Mouse (Mus musculus) layer of hippocampus, postnatal 25 days (tissue): ENCODE data around the gene Akap2. TPM values are rescaled to one million over a fixed set of nuclear protein-coding genes. Genes with fewer than 3 reads are reported as not detected.

ENCODE experiments used
- DNase-seq, 2 experiments: peaks; one replicate each; pipeline ENCODE4 v3.0.0; 2022; ENCODE audit warnings: mixed read lengths in 2 of 2, low spot score in 1 of 2; ENCODE audit errors: extremely low spot score in 1 of 2
- total RNA-seq, 2 experiments: library from RNA; stranded (reverse); gene quantifications; 2 replicates each; pipeline ENCODE4 v1.2.3; 2021

The Akap2 gene
- total RNA-seq, 2 experiments from 2014 or later: 42.3 to 42.5 TPM

DNA sequence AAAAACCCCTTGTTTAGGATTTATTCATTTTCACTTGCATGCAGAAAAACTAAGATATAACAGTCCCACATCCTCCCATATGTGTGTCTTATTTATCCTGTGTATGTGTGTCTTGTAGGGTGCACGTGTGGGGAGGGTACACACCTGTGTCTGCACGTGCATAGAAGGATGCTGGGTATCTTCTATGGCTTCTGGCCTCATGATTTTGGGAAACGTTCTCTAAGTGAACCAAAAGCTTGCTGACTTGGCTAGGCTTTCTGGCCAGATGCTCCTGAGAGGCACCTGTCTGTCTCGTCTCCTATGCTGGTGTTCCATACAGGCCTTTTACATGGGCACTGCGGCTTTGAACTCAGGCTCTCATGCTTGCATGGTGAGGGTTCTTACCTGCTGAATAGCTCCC, 105.2 kb downstream of the Akap2 start:
- DNase-seq: no peak

DNA sequence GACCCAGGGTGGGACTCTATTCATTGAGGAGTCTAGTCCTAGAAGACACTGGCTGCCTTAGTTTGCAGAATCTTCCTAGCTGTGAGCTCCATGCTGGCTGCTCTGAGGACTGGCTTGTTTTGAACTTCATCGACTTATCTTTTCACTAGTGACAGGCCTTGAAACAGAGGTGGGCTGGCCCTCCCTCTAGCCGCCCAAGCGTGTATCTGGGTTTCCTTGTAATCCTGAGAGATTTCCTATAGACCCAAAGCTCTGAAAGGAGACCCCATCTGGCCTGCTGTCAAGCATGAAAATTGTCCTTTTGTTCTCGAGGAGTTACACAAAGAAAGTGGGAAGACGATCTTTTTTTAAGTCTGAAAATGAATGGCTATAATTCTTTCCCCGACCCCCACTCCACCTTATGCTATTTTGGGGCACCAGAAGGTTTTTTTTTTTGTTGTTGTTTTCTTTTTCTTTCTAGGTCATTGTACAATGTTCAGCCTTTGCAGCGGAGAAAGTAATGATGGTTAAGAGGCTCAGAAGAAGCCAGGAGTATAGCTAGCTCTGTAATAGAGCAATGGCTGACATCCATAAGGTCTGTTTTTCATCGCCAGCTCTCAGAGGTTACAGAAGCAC, 107.3 kb downstream of the Akap2 start:
- DNase-seq: no peak

DNA sequence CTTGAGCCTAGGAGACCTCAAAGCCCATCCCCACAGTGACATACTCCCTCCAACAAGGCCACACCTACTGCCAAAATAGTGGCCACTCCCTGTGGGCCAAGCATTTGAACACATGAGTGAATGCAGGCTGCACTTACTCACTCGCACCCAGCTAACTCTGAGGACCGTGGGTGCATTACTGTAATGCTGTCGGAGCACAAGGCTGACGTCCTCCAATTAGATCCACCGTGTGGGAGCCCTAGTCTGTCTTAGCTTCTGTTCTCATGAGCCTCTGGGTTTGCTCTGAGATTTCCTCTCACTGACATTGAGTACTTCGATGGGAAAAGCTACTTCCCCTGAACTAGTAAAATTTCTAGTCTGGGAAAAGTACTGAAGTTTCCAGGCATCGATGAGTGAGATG, 108.8 kb downstream of the Akap2 start:
- DNase-seq: no peak

DNA sequence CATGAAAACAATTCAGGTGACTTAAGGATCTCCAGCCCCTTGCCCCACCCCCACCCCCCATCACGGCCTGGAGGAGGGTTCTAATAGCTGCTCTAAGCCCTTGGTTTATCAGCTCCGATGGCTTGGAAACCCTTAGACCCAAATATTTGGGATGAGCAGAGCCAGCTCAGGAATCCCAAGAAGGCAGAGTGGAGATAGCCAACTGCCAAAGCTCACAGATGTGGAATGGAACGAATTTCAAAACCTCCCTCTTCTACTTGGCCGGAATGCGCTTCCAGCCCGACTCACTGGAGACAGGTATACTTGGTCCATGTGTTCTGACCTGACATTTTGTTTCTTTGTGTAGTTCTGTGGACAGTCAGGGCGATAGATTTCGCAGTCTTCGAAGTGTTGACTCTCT, 111.7 kb downstream of the Akap2 start:
- DNase-seq: no peak

DNA sequence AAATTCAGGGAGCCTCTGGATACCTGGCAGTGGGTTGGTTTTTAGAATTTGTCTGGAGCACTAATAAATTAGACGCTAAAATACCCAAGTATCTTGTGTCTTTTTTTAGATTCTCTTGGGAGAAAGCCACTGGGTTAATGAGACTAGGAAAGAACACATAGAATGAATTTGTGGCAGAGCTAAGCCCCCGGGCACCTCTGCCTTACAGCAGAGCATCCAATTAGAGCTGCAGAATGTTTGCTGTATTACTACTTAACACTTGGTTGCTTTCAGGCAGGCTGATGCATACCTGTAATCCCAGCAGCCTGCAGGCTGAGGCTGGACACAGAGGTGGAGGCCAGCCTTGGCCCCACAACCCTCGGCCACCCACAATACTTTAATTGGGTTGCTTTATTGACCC, 112.3 kb downstream of the Akap2 start:
- DNase-seq: no peak

DNA sequence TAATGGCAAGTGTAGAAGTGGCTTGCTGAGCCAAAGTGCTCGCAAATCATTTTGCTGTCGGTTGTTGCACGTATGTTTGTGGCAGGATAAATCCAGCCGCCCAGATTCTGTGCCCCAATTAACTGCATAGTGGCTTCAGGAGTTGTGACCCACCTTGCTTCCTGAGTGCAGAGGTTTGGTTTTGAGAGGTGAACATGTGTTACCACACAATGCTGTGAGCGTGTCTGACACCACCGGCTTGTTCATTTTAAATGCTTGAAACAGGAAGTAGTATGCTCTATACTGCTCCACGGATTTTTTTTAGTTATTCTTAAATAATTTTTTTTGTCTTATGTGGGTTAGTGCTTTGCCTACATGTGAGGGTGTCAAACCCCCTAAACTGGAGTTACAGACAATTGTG, 114.9 kb downstream of the Akap2 start:
- DNase-seq: no peak

DNA sequence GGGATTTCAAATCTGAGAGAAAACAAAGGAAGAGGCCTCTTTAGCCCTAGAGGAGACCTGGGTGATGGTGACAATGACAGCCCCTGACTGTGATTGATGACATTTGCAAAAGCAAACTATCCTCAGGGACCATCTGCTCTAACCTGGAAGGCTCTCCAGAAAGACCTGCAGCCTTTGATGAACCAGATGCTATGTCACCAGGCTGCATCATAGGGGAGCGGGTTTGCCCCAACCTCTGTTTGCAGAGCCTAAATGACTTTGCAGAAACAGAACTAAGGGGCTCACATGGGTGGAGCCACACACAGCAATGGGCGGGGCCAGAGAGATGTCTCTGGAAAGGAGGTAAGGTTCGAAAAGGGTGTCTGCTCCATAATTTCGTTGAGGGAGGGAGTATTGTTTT, 115.6 kb downstream of the Akap2 start:
- DNase-seq: no peak

DNA sequence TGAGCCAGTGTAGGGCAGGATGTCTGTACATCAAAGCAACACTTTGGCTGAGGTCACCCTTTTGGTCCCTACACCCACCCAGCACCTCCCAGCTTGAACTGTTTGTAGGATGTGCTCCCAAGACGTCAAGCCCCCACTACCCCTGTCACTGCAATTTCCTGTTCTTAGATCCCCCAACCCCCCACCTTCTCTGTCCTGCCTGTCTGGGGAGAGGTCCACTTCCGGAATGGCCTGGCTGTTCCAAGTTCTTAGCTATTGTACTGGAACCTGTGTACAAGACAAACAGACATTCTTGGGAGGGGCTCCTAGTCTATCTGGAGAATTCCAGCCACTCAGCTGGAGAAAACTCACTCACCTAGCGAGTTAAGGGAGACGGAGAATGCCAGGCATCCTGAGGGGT, 116.7 kb downstream of the Akap2 start:
- DNase-seq: no peak

DNA sequence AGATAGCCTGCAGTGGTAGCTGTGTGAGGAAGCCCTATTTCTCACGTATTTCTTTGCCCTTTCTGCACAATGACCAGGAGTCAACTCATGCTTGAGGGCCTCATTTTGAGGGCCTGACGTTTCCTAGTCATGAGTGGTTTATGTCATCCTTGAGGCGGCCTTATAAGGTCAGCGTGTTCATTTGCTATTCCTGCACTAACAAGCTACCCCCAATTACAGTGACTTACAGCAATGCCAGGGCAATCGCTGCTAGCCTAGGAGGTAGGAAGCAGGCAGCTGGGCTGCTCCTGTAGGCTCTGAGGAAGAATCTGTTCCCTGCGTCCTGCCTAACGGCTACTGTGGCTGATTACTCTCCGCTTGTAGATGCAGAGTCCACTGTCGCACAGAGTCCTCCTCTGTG, 119.6 kb downstream of the Akap2 start:
- DNase-seq: no peak

DNA sequence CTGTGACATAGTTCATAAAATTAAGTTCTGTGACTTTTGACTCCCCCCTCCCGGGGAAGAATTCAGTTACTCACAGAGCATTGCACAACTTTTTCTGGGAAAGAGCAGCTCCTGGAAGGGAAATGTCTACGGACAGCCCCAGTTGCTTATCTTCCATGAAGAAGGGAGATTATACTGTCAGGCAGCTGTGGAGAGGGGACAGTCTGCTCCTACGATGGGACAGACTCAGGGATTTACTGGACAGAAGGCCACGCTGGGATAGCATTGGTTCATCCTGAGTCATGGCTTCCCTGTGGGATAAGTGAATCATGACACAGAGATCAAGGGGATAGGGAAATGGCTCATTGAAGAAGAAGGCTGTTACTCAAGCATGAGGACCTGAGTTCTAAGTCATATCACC, 121.9 kb downstream of the Akap2 start:
- no peak for DNase-seq

DNA sequence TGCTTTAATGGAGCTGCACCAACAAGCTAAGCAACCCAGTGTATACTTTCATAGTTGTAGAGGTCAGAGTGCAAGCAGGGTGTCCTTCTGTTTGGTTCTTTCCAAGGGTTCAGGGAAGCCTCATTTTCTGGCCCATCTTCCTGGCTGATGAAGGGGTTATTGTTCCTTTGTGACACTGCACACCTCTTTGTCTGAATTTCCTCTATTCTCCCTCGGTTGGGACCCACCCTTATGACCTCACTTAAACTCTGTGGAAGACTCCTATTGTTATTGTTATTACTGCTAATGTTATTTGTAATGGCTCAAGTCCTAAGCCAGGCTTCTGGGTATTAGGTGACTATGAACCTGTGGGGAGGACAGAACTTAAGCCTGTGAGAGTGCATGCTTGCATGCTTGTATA, 124.5 kb downstream of the Akap2 start:
- no peak for DNase-seq

DNA sequence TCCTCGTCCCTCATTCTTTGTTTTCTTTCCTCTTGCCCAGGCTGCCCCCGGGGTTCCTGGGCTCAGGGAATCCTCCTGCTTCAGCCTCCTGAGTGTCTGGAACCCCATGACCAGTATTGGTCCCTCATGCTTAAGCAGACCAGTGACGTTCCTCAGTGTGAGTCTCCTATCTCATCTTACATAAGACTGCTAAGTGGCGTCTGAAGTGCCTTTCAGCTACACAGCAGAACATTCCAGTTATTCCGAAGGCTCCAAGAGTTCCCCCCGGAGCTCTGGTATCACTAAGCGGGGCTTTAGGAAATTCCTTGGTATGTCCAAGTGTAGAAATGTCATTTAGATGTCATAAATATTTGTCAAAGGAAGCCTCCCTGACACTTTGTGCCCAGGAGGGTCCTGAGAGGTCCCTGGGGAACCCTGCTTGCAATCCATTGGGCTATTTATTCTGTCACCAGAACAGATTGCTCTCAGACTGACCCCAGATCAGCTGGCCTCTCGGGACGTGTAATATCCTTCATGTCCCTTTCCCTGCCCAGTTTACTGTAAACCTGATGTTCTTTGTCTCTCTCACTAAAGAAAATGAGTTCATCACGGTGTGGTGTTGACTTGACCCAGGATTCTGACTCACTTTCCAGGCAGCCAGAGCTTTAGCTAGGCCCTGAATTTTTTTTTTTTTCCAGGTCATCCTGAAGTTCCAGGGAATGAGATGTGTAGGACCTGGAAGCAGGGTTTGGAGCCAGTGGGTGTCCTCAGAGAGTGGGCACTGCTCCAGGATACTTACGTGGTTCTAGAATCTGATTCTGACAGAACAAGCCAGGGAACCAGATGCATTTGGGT, 125.2 kb downstream of the Akap2 start:
- DNase-seq: no peak

DNA sequence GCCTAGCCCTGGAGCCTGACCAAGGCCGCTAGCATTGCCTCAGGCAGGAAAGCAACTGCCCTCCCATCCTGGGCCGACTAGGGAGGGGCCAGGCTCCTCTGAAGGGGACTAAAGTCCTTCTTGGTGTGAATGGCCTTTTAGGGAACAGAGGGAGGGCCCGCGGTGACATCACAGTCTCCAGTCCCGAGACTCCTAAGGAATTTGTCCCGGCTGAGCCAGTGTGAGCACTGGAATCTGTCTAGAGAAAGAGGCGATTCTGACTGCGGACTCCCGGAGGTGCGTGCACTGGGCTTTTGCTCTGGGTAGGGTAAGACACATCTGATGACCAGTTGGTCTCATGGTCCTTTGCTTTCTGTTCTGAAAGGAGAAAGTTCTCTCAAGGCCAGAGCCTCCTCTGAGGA, 127.6 kb downstream of the Akap2 start:
- no peak for DNase-seq

DNA sequence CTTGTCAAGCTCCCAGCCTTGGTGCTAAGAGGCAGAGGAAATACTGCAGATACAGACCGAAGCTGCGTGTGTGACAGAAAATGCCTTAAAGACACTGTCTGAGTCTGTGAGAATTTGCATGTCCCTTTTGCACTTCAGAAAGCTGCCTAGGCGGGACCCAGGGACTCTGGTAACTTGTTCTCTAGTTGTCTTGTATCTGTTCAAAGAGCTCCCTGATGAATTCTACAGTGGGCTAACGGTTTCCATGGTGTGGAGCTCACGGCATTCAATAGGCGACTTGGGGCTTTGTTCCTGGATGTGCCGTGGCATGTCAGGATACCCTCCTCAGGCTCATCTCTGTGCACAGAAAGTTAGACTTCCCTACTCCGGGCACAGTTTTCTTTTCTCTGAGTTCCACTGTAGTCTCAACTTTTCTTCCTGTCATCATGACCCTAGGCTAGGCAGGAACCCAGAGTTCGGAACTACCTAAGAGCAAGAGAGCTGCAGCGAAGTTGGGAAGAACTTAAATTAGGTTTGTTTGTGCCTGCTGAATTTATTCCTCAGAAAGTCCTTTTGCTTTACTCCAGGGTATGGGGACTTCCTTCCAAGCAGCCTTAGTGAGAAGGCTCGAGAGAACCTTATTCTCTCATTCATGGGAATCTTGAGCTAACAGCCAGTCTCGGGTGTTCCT, 128.2 kb downstream of the Akap2 start:
- DNase-seq: no peak

DNA sequence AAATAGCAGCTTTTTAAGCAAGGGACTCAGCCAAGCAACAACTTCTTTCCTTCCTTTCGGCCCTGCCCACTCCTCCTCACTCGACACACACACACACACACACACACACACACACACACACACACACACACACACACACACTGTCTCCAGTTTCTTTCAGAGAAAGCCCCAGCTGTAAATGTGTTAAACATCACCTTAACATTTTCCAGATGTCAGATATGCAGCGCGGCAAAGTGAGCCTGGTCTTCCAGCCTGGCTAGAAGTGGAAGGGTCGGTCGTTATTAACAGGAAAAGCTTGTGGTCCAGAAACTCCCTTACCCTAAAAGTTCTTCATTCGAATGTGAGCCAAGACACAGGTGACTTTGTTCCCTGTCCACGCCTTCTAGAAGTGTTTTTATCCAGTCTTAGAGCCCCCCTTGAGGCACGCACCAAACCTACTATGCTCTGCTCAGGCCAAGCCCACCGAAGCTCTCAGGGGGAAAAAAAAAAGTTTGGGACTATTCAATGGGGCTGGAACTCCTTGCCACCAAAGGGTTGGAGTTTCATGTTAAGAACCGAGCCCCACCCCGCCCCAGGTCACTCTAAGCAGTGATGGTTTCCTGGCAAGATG, 129.0 kb downstream of the Akap2 start:
- DNase-seq: no peak

DNA sequence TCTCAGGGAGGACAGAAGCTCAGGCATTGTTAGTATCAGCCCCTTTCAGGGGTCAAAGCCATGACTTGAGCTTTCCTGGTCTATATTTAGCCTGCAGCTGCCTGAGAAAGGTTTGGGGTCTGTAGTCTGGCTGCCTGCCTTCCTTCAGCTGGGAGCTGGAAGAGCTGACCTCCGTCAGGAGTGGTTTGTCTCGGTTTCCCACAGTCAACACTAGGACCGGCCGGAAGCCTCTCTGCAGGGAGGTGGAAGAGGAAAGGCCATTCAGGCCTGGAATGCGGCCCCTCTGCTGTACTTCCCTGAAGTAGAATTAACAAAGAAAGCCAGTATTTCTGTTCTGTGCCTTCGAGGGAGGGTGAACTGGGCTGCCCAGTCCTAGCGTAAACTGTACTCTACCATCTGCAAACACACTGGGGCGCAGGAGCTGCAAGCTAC, 129.6 kb downstream of the Akap2 start:
- no peak for DNase-seq

DNA sequence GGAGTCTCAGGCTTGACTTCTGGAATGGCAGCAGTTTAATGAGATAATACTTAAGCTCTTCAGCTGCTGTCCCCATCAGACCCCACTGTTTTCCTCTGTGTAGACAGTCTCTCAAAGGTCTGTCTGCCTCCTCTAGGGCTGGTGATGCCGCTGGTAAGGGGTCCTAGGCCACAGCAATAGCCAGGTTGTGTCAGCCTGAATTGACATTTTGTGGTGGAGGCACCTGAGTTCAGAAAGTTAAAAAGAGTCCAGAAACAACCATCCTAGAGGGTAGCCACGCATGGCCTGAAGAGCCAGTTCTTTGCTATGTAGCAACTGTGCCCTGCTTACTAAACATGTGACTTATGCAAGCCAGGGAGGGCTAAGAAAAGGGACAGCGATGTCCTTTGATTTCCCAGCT, 130.2 kb downstream of the Akap2 start:
- DNase-seq: no peak

DNA sequence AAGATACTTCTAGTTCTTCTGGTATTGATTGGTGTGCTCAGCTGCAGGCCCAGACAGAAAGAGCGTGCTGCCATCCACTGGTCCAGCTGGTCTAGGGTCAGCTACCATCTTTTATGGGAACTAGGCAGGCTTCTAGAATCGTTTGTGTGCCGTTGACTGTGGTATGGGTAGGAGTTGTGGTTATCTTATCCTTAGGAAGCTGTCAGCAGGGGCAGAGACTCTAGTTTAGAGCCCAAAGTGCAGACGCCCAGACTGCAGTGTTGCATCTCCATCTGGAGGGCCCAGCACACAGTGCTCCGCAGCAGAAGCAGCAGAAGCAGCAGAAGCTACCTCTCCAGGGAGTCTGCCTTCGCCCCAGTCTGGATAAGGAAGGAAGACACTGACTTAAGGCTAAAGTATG, 132.0 kb downstream of the Akap2 start:
- no peak for DNase-seq

DNA sequence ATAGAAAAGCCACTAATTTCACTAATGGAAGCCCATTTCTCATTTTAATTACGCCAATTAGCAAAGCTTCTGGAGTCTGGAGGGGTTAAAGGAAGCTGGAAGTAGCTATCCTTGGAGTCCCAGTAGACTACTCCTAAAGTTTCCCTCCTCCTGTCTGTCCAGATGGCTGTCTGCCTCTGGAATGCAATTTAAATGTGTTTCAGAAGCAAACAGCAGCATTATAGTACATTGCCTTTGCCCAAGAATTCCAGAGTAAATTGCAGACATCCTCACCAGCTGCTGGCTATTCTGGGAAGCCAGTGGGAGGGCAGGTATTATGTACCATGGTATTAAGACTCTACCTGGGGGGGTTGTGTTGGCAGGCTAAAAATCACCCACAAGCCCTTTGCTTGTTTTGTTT, 134.3 kb downstream of the Akap2 start:
- DNase-seq: no peak

DNA sequence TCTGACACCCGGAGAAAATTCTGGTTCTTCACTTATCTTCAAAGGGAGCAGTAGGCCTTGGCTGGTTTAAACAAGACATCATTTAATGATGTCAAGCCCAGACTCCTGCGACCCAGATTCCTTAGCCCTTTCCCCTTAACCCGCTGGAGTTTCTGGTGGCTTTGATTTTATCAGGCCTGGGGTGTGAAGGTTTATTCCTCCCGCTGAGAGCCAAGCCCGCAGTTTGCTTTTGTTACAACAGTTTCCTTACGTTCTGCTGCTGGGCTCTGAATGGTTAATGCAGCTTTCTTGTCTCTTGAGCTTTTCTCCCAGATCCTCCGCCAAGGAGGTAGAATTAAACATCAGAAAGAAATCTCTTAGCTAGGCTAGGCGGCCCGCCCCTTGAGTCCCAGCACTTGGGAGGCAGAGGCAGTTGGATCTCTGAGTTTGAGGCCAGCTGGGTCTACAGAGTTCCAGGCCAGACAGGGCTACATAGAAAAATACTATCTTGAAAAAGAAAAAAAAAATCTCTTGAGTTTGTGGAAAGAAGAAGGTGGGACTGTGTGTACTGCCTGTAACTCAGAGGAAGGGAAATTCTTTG, 135.1 kb downstream of the Akap2 start:
- no peak for DNase-seq

DNA sequence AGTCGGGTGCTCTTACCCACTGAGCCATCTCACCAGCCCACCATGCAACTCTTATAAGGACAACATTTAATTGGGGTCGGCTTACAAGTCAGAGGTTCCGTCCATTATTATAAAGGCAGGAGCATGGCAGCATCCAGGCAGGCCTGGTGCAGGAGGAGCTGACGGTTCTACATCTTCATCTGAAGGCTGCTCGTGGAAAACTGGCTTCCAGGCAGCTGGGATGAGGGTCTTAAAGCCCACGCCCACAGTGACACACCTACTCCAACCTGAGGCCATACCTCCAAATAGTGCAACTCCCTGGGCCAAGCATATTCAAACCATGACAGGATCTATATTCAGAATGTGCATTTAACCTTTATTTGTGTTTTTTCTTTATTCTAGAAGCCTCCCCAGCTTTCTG, 136.7 kb downstream of the Akap2 start:
- no peak for DNase-seq
